Mouse (Mus musculus) CH12.LX (cell line): ENCODE results near the gene Meis2.

Experiments
- CTCF ChIP-seq, 2 experiments: IDR thresholded peaks in 1 of 2; conservative IDR thresholded peaks in 1 of 2; 2 replicates each; pipeline ENCODE4 v1.5.1; 2011 to 2012; ENCODE audit warnings: low read depth in 2 of 2, low read length in 2 of 2, improper control_type of control experiment in 1 of 2, inconsistent platforms in 1 of 2, mild to moderate bottlenecking in 1 of 2, moderate library complexity in 1 of 2
- EP300 ChIP-seq: IDR thresholded peaks from 2 replicates; pipeline ENCODE4 v1.6.1; 2011; ENCODE audit warnings: low read length, improper control_type of control experiment
- GABPA ChIP-seq: IDR thresholded peaks from 2 replicates; pipeline ENCODE4 v1.6.1; 2012; ENCODE audit warnings: low read depth, low read length, improper control_type of control experiment, inconsistent platforms; ENCODE audit not compliant: insufficient replicate concordance
- MAX ChIP-seq: IDR thresholded peaks from 2 replicates; pipeline ENCODE4 v1.6.1; 2011; ENCODE audit warnings: low read length, improper control_type of control experiment
- MAZ ChIP-seq: IDR thresholded peaks from 2 replicates; pipeline ENCODE4 v1.6.1; 2012; ENCODE audit warnings: low read depth, mild to moderate bottlenecking, inconsistent platforms, low read length, improper control_type of control experiment, moderate library complexity
- MEF2A ChIP-seq: IDR thresholded peaks from 2 replicates; pipeline ENCODE4 v1.6.1; 2014; ENCODE audit warnings: low read depth, mild to moderate bottlenecking, inconsistent platforms, low read length, improper control_type of control experiment, borderline replicate concordance
- NELFE ChIP-seq: IDR thresholded peaks from 2 replicates; pipeline ENCODE4 v1.6.1; 2011; ENCODE audit warnings: low read depth, low read length, improper control_type of control experiment
- POLR2AphosphoS2 ChIP-seq: IDR thresholded peaks from 2 replicates; pipeline ENCODE4 v1.6.1; 2011; ENCODE audit warnings: low read depth, low read length, improper control_type of control experiment
- SMC3 ChIP-seq: IDR thresholded peaks from 2 replicates; pipeline ENCODE4 v1.6.1; 2011; ENCODE audit warnings: low read depth, low read length, improper control_type of control experiment
- TBP ChIP-seq: conservative IDR thresholded peaks from 2 replicates; pipeline ENCODE4 v1.6.1; 2011; ENCODE audit warnings: low read depth, low read length, improper control_type of control experiment
- UBTF ChIP-seq: IDR thresholded peaks from 2 replicates; pipeline ENCODE4 v1.6.1; 2012; ENCODE audit warnings: low read depth, mild to moderate bottlenecking, inconsistent platforms, low read length, improper control_type of control experiment, moderate library complexity
- ZC3H11A ChIP-seq: IDR thresholded peaks from 2 replicates; pipeline ENCODE4 v1.6.1; 2012; ENCODE audit warnings: low read depth, mild to moderate bottlenecking, inconsistent platforms, low read length, improper control_type of control experiment
- ZNF384 ChIP-seq: IDR thresholded peaks from 2 replicates; pipeline ENCODE4 v1.6.1; 2012; ENCODE audit warnings: low read depth, low read length, improper control_type of control experiment, inconsistent platforms

DNA sequence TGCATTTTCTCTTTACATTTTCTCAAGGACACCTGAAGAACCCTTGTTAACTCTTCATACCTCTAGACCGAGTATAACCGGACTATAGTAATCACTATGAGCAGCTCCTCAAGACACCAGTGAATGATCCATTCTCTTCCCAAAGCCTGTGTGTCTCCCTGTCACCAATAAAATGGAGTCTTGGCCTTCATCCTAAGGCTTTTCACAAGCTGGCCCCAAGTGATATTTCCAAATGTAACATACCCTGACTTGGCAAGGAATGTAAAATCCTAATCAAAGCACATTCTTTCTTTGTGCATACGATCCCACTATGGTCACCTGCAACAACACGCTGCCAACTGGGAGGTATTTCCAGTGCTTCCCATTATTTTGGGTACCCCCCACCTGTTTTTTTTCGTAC is 125.8 kb downstream of the Meis2 start:
- TF ChIP-seq ZNF384 (no peak), GABPA (no peak), ZC3H11A (no peak), EP300 (no peak), NELFE (no peak), POLR2AphosphoS2 (no peak), MAZ (no peak), UBTF (no peak), CTCF (conservative IDR thresholded peaks at IDR 0.05 in 1 of 2, IDR thresholded peaks at IDR 0.05 in 1 of 2; ENCODE audit: low read depth in 2 of 2, low read length in 2 of 2) (no peak), TBP (no peak), SMC3 (no peak), MEF2A (no peak), MAX (no peak)
